Mouse (Mus musculus) CD4-positive helper T cell, adult 2 months (primary cell): ENCODE data around the gene Gdf2.

Source experiments
- DNase-seq: peaks from one replicate; pipeline ENCODE4 v3.0.0-alpha.2; 2012; ENCODE audit warnings: low read depth, missing footprints, low spot score

The Gdf2 gene

DNA sequence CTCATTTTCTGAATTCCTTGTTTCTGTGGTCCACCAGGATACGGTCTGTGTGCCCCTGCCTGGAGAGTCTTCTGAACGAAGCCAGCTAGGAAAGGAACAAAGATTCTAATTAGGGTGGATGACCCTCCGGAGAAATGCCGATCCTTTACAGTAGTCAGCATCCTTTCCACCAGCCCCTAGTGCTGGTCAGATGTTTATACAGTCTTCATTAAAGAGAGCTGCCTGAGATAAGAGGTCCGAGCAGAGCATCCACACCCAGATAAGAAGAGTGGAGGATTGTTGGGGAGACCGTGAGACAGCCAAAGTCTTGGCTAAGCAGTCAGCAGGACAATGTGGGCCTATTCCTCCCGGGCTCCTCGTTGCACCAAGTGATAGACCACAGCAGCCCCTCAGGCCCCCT is at the start of gene Gdf2:
Gene Gdf2, plus strand, starts transcription at position 301 of the 400 bp plus-strand sequence.
- DNase-seq, result no peak

DNA sequence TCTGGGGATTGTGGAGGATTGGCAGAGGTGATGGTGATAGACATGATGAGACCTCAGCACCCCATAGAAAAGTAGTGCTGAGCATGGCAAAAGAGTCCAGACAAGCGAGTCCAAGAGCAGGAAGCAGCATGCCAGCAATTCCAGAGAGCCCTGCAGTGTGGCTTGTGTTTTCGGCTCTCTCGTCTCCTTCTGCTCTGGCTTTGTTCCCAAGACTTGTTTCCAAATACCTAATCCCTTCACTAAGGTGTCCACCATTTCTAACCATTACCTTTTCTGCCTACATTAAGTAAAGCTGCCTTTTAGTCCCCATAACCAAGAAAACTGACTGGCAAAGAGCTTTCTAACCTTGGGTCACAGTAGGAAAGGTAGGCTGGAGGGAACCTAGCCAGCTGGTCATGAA is 49.3 kb upstream of the Gdf2 start:
- no peak for DNase-seq

DNA sequence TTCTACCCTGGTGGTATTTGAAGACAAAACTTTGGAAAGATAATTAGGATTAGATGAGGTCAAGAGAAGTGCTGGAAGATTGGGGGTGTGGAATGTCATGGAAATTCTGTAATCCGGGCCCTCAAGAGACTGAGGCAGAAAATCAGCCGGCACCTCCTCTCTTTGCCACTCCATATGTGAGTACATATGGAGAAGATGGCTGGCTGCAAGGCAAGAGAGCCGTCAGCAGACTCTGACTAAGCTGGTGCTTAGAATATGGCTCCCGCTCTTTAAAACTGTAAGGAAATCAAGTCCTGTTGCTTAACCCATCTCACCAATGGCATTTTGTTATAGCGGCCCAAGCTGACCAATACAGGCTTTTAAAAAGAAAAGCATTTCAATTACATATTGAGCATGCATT is 45.1 kb upstream of the Gdf2 start:
- no peak for DNase-seq

DNA sequence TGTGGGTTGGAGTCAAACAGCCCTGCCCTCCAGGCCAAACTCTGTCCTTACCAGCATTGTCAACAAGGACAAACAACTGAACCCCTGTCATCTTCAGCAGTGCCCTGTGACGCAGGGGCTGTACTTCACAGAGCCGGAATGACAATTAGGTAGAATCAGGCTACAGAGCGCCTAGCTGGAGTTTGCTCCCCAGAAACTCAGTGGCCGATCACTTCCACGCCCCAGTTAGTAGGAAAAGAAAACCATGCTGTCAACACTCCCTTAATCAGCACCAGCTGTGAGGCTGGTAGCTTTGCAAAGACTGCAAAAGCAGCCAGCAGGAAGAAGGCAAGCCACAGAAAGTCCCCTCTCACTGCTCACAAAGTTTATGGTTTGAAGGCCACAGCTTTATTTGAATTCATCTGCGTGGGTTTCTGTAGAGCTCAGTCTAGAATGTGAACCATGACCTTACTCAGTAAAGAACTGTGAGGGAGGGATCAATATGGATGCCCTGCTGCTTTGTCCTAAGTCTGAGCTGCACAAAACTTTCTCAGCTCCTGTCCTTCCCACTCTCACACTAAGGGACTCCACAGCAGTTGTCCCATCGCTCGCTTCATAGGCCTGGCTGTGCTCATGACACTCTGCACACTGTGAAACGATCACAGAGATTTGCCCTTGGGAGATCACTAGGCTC is 44.1 kb upstream of the Gdf2 start:
- DNase-seq, result no peak

DNA sequence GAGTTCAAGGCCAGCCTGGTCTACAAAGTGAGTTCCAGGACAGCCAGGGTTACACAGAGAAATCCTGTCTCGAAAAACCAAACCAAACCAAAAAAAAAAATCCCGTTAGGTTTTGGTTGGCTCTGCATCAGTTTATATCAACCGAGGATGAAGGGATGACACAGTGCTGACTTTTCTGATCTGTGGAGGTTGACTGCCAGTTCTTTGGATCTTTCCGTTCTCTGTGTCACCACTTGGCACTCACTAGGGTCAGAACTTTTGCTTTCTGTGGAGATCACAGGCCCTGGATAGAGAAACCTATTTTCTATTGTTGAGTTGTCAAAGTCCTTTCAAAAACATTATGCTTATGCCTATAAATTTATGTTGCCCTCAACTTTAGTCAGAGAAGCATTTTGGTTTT is 38.1 kb upstream of the Gdf2 start:
- DNase-seq, result no peak

DNA sequence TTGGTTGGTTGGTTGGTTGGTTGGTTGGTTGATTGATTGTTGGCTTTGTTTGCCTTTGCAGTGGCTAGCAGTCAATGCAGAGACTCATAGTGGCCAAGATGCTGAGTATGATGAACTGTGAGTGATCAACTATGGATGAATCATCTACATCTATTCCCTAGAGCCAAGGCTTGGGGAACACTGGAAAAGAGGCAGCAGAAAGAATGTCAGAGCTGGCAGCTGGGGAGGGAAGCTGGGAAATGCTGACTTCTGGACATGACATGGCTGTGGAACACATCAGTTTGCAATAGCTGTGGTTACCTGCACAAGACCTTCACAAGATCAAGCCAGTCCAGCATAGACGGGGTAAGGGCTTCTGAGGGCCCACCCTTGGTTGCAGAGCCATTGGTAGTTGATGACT is 37.6 kb upstream of the Gdf2 start:
- no peak for DNase-seq

DNA sequence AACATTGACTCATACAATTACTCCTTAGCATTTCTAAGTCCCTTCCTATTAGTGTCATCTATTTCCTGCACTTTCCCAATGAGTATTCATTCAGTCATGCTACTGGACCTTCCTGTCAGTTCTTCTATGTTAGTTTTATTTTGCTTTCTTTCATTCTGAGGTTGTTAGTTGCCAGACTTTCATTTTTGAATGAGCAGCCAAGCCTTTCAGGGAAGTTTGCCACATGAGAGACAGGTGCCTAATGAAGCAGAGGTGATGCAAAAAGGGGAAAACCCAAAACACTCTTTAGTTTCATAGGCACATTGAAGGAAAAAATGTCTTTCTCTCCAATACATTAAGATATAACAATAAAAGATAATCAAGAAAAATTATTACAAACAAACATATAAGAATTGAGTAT is 36.0 kb upstream of the Gdf2 start:
- no peak for DNase-seq

DNA sequence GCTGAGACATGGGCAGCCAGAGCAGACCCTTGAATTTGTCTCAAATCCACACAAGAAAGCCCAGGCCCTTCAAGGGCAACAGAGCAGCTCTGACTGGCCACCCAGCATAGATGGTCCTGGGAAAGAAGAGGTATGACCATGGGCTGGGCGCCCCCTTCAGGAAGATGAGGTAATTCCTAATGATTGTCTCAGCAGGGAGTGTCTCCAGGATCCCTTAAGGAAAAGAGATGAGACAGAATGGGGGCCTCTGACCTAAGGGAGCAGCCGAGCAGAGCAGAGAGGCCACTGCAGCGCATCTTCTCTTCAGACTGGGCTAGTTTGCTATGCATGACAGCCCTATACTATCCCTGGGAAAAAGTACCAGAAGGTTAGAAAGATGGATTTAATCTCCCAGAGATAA is 27.1 kb upstream of the Gdf2 start:
- no peak for DNase-seq

DNA sequence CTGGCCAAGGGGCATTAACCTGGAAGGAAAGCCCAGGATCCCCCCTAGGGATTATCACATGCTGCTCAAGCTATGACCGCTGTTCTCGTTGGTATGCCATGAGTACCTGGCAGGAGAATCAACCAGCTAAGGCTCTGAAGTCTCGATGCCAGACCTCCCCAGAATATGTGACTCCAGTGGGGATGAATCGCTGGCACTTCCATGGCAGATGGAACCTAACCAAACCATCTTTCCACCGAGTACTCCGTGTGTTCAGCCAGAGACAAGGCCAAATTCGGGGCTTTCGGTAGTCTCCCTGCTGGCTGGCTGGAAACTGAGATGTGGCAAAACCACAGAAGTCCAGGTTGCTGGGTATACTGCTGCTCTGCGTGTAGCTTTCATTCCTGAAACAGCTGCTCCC is 26.6 kb upstream of the Gdf2 start:
- no peak for DNase-seq

DNA sequence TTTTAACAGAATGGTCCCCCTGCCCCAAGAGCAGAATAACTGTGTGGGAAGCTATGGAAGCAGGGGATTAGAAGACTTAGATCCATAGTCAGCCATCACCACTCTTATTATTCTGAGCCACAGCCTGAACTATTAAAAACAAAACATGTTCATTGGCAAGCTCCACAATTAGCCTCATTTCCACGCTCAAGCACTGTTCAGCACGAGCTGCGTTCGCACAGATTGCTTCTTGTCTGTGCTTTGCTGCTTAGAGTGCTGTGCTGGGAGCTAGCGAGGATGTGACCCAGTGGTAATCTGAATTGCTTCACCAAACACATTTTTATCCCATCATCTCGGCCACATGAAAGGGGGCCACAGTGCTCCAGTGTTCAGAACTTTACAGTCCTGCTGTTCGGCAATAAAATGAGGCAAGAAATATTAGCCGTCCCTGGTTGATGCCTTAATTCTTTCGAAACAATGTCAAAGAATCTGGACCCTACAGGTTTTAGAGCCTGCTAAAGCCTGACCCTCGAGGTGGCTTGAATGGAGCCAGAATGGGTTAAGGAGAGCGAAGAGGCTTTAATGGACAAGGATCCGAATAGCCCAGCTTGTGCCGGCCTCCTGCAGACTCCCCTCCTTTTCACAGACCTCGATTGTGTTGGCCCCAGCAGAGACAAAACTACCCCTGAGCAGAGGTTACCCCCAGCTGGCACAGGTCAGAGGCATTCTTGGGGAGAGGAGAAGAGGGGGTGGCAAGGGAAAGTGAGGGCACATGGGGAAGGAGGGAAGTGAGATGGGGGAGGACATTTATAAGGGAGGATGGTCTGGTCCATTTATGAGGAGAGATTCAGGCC is 19.9 kb upstream of the Gdf2 start:
- DNase-seq, result no peak

DNA sequence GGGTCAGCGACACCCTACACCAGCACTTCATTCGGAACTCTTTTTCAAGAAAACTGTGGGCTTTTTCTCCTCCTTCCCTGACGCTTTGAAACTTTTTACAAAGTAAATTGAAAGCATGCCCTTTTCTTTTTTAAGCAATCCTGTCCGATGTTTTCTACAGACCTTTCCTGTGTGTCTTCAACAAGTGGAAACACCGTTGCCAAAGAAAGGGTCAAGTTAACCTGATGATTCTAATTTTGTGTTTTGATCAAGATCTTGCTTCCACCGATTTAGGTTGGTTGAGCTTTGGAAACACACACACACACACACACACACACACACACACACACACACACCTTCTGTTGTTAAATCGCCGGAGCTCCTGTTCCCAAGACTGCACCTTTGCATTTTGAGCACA is 18.1 kb upstream of the Gdf2 start:
- no peak for DNase-seq

DNA sequence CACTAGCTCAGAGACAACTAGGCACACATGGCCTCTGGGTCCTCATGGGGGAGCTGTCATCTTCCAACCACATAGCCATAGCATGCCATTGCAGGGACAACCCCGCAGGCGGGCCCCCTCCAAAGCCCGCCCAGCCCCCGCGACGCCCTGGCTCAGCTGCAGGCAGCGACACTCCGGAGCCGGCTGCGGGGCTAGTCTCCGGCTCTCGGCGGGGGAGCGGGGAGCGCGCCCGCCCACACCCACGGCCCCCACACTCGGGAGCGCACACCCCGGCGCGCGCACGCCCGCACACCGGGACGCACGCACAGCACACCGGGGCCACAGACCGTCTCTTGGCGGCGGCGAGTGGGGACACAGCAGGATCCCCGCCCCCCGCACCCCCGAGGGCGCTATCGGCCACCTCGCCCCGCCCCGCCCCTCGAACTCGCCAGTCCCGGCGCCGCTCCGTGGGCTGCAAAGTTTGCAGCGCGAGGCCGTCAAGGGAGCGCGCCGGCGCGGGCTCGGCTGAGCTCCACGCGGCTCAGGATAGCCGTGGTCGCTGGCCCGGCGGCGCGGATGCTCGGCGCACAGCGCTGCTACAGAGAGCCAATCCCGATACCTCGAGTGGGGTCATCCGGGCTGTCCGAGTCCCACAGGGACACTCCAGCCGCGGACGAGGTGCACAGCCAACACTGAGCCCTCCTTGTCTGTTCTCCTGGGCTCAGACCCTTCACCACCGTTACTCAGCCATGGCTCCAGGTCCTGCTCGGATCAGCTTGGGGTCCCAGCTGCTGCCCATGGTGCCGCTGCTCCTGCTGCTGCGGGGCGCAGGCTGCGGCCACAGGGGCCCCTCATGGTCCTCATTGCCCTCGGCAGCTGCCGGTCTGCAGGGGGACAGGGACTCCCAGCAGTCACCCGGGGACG is 17.4 kb upstream of the Gdf2 start, which contains the start of gene Gdf10:
Gene Gdf10, plus strand, starts transcription at position 420 of the 903 bp plus-strand sequence.
- DNase-seq, result no peak

DNA sequence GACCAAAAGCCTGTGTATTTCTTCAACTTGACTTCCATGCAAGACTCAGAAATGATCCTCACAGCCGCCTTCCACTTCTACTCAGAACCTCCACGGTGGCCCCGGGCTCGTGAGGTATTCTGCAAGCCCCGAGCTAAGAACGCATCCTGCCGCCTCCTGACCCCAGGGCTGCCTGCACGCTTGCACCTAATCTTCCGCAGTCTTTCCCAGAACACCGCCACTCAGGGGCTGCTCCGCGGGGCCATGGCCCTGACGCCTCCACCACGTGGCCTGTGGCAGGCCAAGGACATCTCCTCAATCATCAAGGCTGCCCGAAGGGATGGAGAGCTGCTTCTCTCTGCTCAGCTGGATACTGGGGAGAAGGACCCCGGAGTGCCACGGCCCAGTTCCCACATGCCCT is 9.0 kb upstream of the Gdf2 start:
- DNase-seq, result no peak

DNA sequence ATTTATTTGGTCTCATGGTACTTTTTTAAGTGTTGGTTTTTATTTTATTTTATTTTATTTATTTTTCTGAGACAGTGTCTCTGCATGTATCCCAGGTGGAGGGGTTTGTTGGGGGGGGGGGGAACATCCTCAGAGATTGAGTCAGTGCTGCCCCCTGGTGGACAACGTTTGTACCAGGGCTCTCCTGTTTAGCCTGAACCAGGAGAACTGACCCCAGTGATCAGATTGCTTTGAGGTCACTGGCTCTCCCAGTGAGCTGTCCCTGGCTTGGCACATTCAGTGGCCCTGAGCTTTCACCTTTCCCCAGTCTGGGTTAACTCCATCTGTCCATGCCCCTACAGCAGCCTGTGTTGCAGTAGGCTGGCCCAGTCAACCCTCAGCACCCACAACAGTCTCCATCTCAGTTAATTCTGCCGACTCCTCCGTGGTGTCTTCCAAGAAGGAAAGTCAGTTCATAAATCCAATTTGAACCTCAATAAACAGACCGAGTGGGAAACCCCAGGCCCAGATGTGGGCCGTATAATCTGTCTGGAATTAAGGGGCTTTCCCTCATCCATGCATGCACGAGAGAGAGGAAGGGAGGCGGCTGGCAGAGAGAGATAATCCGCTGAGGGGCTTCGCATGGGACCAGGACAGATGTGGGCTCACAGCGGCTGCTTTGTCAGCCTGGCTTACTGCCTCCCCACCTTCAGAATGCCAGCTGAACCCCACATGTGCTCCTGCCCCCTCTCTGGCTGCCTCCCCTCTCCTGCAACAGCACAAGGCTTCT is 7.7 kb upstream of the Gdf2 start:
- DNase-seq, result no peak

DNA sequence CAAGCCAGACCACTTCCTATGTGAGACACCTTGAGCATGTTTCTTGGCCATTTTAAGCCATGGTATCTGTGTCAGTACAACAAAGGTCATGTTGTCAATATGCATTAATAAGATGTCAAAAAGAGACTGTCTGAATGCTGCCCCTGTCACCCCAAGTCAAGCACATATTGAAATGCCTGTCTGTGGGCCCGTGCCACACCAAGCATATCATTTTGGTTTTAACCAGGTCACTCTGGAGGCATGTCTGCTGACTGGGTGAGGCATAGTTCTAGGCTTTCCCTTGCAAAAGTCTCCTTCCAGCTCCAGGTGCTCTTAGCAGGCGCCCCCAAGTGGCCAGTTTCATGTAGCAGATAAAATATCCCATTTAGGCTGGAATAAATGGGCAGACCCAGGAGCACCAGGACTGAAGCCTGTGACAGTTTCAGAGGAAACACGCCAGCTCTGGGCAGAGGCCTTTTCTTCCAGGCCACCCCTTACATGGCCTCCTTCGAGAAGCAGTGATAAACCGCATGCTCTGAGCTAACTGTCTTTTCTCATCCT is 7.0 kb upstream of the Gdf2 start:
- DNase-seq, result no peak

DNA sequence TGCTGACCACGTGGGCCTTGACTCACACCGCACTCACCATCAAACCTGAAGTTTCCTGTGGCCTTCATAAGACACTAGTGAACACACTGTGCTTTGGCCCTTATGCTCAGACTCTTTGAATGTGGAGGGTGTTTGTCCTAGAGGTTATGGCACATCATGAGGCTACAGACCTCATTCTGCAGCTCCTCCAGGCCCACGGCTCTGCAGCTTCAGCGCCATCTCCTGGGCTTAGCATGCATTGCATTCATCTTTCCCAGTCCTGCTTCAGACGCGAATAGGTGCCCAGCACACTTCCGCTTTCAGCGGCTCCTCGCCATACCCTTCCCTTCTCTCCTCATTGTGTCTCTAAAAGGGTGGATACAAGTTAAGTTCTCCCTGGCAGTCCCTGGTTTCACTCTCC is 1.7 kb upstream of the Gdf2 start:
- DNase-seq, result no peak

DNA sequence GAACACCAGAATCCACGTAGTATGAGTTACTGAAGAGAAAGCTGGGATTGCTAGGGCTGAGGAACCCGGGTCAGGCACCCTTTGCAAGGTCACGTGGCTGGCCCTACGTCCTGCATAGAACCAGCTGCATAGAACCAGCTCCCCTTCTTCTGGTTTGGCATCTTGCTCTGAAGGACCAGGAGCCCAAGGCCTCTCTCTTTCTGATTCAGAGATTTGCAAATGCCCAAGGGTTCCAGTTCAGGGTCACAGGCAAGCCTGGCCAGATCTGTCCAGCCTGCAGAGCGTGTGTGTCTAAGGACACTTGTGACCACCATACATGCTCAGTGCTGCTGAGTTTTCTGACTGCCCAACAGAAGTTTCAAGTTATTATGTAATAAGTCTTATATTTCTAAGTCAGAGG is 1.4 kb downstream of the Gdf2 start:
- DNase-seq, result no peak

DNA sequence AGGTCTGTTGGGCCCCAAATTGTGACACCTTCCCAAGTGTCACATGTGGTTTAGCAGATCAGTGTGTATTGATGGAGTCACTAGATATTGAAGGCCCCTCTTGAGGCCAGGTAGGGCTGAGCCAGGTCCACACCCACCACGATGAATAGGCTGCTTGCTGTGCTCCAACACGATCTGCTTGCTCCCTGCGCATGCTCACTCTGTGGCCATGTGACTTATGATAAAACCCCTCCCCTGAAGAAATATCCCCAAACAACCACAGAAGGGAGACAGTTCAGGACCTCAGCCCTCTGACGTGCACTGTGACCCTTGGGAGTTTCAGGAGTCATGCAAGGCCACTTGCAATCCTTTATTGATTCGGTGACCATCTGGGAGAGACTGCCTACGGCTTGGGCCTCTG is 5.3 kb downstream of the Gdf2 start:
- no peak for DNase-seq

DNA sequence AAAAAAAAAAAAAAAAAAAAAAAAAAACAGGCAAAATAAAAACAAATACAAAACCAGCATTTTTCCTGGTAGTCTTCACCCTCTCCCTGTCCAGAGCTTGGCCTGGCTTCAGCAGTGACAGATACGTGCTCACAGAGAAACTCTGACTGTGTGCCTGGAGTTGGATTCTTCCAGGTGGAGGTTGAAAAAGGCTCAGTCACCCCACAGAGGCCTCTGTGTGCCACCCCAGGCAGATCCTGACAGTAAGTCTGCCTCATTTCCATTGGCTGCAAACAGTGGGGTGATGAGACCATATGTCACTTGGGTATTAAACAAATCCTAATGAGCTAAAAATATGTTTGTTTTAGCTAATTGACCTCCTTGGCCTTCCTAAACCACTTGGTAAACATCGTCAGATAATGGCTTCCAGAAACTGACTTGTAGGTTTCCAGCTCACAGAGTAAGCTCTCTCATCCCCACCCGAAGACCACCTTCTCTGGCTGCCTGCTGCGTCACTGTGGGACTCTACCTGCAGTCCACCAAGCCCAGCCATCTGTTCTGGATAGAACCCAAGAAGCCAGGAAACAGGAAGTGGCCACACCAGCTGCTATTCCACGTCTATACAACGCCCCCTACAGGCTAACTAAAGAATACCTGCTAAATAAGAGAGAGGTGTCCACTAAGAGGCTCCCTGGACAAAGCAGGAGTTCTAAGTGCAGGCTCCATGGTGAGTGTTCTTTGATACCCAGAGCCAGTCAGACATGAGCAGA is 11.6 kb downstream of the Gdf2 start:
- DNase-seq, result no peak

DNA sequence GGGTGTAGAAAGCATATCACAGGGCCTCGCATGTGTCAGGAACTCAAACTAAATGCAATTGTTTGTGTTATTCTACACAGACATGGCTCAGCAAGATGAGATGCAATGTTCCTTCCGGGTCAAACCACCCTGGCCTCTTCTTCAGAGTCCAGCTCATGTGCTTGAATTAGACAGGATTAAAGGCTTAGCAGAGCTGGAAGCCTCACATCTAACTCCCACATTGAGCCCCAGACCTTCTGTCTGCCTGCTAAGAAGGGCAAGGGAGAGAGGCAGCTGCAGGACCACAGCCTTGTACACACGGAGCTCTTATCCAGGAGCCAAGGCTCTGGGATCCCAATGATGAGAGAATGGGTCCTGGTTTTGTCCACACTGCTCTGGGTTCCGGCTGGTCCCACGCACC is 12.9 kb downstream of the Gdf2 start, which contains the start of gene Rbp3:
Gene Rbp3, plus strand, starts transcription at position 243 of the 400 bp plus-strand sequence.
- no peak for DNase-seq
